Mouse (Mus musculus) embryonic facial prominence, embryonic 14.5 days (tissue): ENCODE results near the gene Als2cl. TPM values are rescaled to one million over a fixed set of nuclear protein-coding genes. Genes with fewer than 3 reads are reported as not detected.

ENCODE experiments used
- ATAC-seq: fragments of 200-750 bp; cut with Nextera tagmentation; 2 replicates; pipeline ENCODE4 v1.8.0; 2017; ENCODE audit warnings: low read depth, moderate number of reproducible peaks, moderate TSS enrichment
- DNase-seq: peaks from one replicate; pipeline ENCODE4 v3.0.0-alpha.2; 2015; ENCODE audit warnings: low spot score
- H3K27ac ChIP-seq: fragments of 300-500 bp; sonication (generic); replicated peaks from 2 replicates; pipeline ENCODE4 v1.5.1; 2014; ENCODE audit warnings: low read depth, mild to moderate bottlenecking, low read length, moderate library complexity
- H3K27me3 ChIP-seq: fragments of 300-500 bp; sonication (generic); replicated peaks from 2 replicates; pipeline ENCODE4 v1.6.1; 2014; ENCODE audit warnings: low read length; ENCODE audit not compliant: control insufficient read depth, insufficient read depth
- H3K36me3 ChIP-seq: fragments of 300-500 bp; sonication (generic); 2 replicates; pipeline ENCODE4 v1.6.1; 2014; ENCODE audit warnings: low read length, mixed read lengths; ENCODE audit not compliant: control insufficient read depth, insufficient read depth
- H3K4me1 ChIP-seq: fragments of 300-500 bp; sonication (generic); 2 replicates; pipeline ENCODE4 v1.6.1; 2014; ENCODE audit warnings: antibody characterized with exemption, low read length; ENCODE audit not compliant: control insufficient read depth, insufficient read depth
- H3K4me2 ChIP-seq: fragments of 300-500 bp; sonication (generic); 2 replicates; pipeline ENCODE4 v1.6.1; 2014; ENCODE audit warnings: low read depth, mild to moderate bottlenecking, low read length, moderate library complexity, mixed read lengths
- H3K4me3 ChIP-seq: fragments of 300-500 bp; sonication (generic); 2 replicates; pipeline ENCODE4 v1.5.1; 2014; ENCODE audit warnings: low read depth, mild to moderate bottlenecking, low read length
- H3K9ac ChIP-seq: fragments of 300-500 bp; sonication (generic); 2 replicates; pipeline ENCODE4 v1.6.1; 2014; ENCODE audit warnings: low read depth, mild to moderate bottlenecking, low read length, moderate library complexity, mixed read lengths
- H3K9me3 ChIP-seq: fragments of 300-500 bp; sonication (generic); 2 replicates; pipeline ENCODE4 v1.6.1; 2016; ENCODE audit warnings: low read length; ENCODE audit not compliant: control insufficient read depth
- WGBS: fragments of 180-500 bp; shearing (Covaris S2); extraction: QIAGEN DNeasy Blood & Tissue Kit; methylation state at CpG from one replicate; pipeline ENCODE4 v1.1.7; 2014; 5-methylcytosine and 5-hydroxymethylcytosine counted together
- polyA plus RNA-seq: library from polyadenylated mRNA; unstranded; fragments of >200 nt; fragmentation: Nextera tagmentation; extraction: Ambion mirVana; gene quantifications from 2 replicates; pipeline ENCODE4 v1.2.1, GENCODE M21; 2014

Als2cl gene
- polyA plus RNA-seq, 1 experiment from 2014 or later, result 3.0 TPM

DNA sequence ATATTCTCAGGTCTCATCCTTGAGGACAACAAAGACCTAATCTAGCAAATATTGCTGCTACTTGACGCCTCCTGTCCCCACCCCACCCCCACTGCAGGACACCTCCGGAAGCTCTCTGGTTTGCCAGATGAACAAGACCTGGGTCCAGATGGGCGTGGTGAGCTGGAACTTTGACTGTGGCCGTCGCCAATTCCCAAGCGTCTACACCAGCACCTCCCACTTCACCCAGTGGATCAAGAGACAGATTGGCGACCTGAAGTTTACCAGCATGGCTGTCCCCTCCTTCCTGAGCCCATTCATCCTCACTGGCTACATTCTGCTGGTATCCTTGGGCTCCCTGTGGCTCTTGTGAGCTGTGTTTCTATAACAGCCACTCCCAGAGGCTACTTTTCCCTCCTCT is 23.8 kb upstream of the Als2cl start:
- Histone ChIP-seq H3K9ac (no peak overlapping the region), H3K9me3 (no peaks in the 10 kb centered on the region), H3K4me2 (no peak overlapping the region), H3K27me3 (peaks cover 12% of the 10 kb centered on the region), H3K27ac (no peak overlapping the region), H3K36me3 (no peaks in the 10 kb centered on the region), H3K4me1 (peaks cover 4% of the 10 kb centered on the region; the same call in 1 of the 2 replicates), H3K4me3 (no peak overlapping the region)
- ATAC-seq, result no peak
- no peak for DNase-seq
- 69% methylated on average over 7 of the region's 7 CpGs for WGBS

DNA sequence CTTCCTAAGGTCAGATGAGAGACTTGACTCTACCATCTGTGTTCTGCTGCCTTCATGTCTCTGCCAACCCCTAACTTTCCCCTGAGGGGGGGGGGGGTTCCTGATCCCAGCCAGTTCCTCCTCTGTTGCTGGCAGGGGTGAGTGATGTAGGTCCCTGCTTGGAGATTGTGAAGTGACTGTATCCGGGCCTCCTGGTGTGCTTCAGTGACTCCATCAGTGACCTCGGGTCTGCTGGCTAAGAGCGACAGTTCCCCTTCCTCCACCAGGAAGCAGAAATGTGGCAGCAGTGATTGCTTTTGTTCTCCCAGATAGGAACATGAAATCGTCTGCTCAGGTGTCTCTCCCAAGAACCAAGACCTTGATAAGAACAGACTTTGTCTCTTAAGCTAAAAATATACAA is 22.8 kb upstream of the Als2cl start:
- no peak overlapping the region for H3K4me3 ChIP-seq
- peaks cover 4% of the 10 kb centered on the region; the same call in 1 of the 2 replicates for H3K4me1 ChIP-seq
- WGBS, result 74% methylated on average over 4 of the region's 4 CpGs
- H3K9me3 ChIP-seq, result no peaks in the 10 kb centered on the region
- H3K36me3 ChIP-seq, result no peaks in the 10 kb centered on the region
- no peak overlapping the region for H3K27ac ChIP-seq
- H3K4me2 ChIP-seq, result no peak overlapping the region
- H3K9ac ChIP-seq, result no peak overlapping the region
- DNase-seq, result no peak
- ATAC-seq, result no peak
- H3K27me3 ChIP-seq, result peaks cover 12% of the 10 kb centered on the region

DNA sequence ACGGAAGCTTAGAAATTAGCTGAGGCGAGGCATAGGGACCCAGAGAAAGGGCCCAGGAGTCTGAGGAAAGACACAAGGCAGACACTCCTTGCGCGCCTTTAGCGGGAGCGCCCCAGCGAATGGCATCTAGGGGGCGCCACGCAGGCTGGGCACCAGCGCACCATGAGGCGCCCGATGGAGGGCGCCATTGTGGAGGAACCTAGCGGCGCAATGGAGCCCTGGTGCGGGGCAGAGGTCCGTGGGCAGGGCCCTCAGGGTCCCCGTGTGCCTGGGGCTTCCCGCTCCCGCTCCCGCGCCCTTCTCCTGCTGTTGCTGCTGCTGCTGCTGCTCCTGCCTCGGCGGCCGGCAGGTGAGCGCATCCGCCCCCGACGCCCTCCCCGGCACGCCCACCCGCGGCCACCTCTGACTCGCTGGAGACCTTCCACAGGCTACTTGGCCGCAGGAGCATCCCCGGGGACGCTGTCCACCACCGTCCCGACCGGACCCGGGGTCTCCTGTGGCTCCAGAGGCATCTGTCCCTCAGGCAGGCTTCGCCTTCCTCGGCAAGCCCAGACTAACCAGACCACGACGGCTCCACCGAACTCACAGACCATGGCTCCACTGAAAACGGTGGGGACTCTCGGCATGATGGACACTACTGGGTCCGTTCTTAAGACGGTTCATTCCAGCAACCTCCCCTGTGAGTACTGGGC is 21.7 kb upstream of the Als2cl start, which contains the start of gene Prss50:
Gene Prss50 (plus strand): TSS at position 187 of the 692 bp plus-strand sequence.
- H3K36me3 ChIP-seq, result no peaks in the 10 kb centered on the region
- H3K4me2 ChIP-seq, result peak within 1 kb of the TSS; percentile 57
- H3K4me3 ChIP-seq, result peak within 1 kb of the TSS; percentile 30
- H3K27me3 ChIP-seq, result peaks cover 12% of the 10 kb centered on the region
- no peak within 1 kb of the TSS for H3K9ac ChIP-seq
- ATAC-seq (no peak), DNase-seq (no peak)
- peaks cover 4% of the 10 kb centered on the region; the same call in 1 of the 2 replicates for H3K4me1 ChIP-seq
- WGBS, result 11% methylated on average over 30 of the region's 50 CpGs
- H3K9me3 ChIP-seq, result no peaks in the 10 kb centered on the region
- H3K27ac ChIP-seq, result no peak within 1 kb of the TSS

DNA sequence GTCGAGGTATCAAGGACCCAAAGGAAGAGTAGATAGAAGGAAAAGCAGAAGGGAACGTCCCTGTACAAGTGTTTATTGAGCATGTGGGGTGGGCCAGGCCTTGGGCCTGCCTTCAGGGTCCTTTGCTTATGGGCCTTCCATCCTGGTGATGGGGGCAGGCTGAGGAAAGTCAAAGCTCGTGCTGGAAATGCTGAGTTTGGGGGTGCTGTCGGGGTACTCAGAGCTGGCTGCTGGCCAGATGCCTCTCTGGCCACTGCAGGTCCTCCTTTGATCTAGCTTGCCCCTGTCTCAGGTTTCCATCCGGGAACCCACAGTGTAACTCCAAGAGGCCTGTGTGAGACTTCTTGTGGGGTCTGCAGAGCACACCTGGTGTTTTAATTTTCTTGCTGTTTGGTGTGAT is 21.1 kb upstream of the Als2cl start:
- Histone ChIP-seq H3K9me3 (no peaks in the 10 kb centered on the region), H3K9ac (no peak overlapping the region), H3K27ac (no peak overlapping the region), H3K27me3 (peaks cover 12% of the 10 kb centered on the region), H3K4me2 (no peak overlapping the region), H3K4me1 (peaks cover 4% of the 10 kb centered on the region; the same call in 1 of the 2 replicates), H3K4me3 (no peak overlapping the region), H3K36me3 (no peaks in the 10 kb centered on the region)
- no peak for DNase-seq
- 25% methylated on average over 5 of the region's 5 CpGs for WGBS
- ATAC-seq, result no peak

DNA sequence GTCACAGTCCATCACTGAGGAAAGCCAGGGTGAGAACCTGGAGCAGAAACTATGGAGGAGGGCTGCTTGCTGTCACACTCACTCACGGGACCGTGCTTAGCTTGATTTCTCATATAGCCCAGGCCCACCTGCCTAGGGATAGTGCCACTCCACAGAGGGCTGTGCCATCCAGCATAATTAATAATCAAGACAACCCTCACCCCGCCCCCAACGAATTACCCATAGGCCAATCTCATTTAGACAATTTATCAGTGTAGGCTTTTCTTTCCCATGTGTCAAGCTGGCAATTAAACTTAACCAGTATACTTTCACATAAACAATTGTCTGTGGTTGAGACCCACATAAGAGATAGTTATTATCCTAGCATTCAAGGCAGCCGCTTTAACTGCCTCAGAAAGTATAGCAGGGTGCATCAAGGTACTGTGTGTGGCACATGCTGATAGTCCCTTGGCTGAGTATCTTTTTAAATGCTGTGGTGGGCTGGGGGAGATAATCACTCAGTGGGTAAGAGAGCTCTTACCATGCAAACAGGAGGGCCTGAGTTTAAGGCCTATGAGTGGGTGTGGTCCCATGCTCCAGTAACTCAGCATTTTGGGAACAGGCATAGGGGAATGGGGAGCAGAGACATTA is 20.6 kb upstream of the Als2cl start:
- 81% methylated on average over 5 of the region's 5 CpGs for WGBS
- no peak overlapping the region for H3K4me3 ChIP-seq
- H3K9me3 ChIP-seq, result no peaks in the 10 kb centered on the region

DNA sequence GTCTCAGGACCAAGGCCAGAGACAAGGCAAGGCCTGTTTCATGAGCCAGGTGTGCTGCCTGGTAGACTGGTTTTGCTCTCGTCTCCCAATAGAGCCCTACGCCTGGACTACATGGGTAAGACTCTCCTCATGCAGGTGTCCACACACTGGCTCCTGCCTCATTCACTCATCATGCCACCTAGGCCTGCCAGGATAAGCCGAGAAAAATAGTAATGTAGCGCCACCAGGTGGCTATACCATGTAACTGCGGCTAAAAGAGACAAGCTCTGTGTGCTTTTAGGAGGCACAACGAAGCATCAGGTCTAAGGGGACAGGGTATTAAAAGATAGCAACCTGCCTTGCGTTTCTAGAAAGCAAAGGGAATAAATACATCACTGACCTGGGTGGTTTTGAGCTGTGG is 8.6 kb upstream of the Als2cl start:
- H3K9ac ChIP-seq, result no peak overlapping the region
- H3K27ac ChIP-seq, result no peak overlapping the region
- H3K4me2 ChIP-seq, result no peak overlapping the region
- H3K4me1 ChIP-seq, result peaks cover 19% of the 10 kb centered on the region
- DNase-seq (no peak), ATAC-seq (no peak)
- H3K36me3 ChIP-seq, result no peaks in the 10 kb centered on the region
- no peaks in the 10 kb centered on the region for H3K9me3 ChIP-seq
- H3K27me3 ChIP-seq, result peaks cover 20% of the 10 kb centered on the region
- H3K4me3 ChIP-seq, result no peak overlapping the region
- 20% methylated on average over 7 of the region's 7 CpGs for WGBS

More for the DNA sequence above, 20.6 kb upstream of the Als2cl start:
- DNase-seq (no peak), ATAC-seq (no peak)
- peaks cover 12% of the 10 kb centered on the region for H3K27me3 ChIP-seq
- no peak overlapping the region for H3K9ac ChIP-seq
- H3K4me2 ChIP-seq, result no peak overlapping the region
- no peaks in the 10 kb centered on the region for H3K36me3 ChIP-seq
- H3K4me1 ChIP-seq, result peaks cover 4% of the 10 kb centered on the region; the same call in 1 of the 2 replicates
- no peak overlapping the region for H3K27ac ChIP-seq

DNA sequence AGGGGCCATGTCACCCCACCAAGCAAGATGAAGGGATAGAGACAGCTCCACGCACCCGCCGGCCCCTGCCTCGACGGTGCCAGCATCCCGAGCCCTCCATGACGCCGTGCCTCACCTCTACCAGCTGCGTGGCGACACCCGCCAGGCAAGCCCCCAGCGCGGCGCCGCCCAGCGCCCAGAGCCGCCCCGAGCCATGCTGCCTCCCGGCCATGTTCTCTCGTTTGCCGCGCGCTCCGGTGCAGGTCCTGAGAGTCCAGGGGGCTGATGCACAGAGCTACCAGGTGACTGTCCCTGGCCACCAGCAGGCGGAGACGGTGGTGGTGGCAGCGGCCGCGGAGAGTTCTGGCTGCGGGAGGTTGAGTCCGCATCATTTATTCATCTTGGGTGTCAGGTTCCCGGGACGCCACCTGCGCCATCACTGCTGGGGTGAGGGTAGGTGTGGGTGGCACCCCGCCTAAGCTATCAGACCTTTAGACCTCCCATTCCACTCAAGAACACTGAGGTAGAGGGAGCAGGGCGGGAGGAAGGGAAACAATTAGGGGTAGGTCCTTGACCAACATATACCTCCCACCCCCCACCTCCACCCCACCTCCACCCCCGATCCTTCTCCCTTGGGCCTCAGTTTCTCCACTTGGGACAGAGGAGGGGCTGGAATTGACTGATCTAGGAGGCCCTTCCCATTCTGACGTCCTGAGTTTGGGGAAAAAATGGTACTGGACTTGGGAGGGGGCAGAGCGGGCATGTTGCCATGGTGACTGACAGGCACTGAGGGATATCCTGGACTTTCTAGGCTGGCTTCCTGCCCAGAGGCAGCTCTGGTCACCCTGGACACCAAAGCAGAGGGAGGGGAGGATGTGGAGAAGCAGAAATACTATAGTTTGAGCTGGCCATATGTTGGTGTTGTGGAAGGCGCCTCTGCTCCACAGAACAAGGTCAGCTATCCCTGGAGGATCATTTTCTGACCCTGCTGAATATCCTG is 5.7 kb upstream of the Als2cl start:
- peak overlapping the region; percentile 54 for H3K4me2 ChIP-seq
- no peaks in the 10 kb centered on the region for H3K9me3 ChIP-seq
- peak overlapping the region; percentile 22; the same call in 1 of the 2 replicates for H3K9ac ChIP-seq
- H3K4me1 ChIP-seq, result peaks cover 19% of the 10 kb centered on the region
- H3K36me3 ChIP-seq, result no peaks in the 10 kb centered on the region
- 7% methylated on average over 39 of the region's 40 CpGs for WGBS
- DNase-seq (peak; percentile 61), ATAC-seq (peak; percentile 23; the same call in 1 of the 2 replicates)
- H3K27ac ChIP-seq, result no peak overlapping the region
- peaks cover 20% of the 10 kb centered on the region for H3K27me3 ChIP-seq
- peak overlapping the region; percentile 22 for H3K4me3 ChIP-seq

DNA sequence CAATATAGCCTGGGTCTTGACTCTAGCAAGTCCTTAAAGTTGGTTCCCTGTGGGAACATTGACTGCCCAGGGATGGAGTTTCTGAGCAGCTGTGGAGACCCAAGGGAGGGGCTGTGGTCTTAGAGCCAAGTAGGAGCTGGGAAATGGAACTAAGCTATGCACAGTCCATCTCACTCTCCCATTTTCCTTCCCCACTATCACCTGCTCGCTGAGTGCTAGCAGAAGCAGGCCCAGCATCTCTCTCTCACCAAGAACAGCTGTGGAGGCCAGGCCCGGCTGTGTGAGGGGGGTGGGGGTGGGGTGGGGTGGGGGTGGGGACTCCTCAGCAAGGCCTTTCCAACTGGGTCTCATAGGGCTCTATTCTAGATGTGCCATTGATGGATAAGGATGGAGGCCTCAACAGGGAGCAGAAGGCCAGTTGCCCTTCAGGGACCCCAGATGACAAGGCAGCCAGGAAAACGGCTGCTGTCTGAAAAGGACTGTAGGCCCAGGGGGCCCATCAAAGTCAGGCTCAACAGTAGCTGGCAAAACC is 4.9 kb upstream of the Als2cl start:
- peak; percentile 27; the same call in 1 of the 2 replicates for ATAC-seq
- WGBS, result 15% methylated on average over 3 of the region's 3 CpGs

More for the DNA sequence above, 4.9 kb upstream of the Als2cl start:
- no peaks in the 10 kb centered on the region for H3K9me3 ChIP-seq
- no peak overlapping the region for H3K9ac ChIP-seq
- no peaks in the 10 kb centered on the region for H3K36me3 ChIP-seq
- DNase-seq, result peak; percentile 32
- peaks cover 24% of the 10 kb centered on the region for H3K4me1 ChIP-seq
- H3K27me3 ChIP-seq, result peaks cover 20% of the 10 kb centered on the region
- no peak overlapping the region for H3K4me3 ChIP-seq
- no peak overlapping the region for H3K27ac ChIP-seq
- no peak overlapping the region for H3K4me2 ChIP-seq
